Mouse (Mus musculus): Measurements from ENCODE around the gene Dydc2.

DNA sequence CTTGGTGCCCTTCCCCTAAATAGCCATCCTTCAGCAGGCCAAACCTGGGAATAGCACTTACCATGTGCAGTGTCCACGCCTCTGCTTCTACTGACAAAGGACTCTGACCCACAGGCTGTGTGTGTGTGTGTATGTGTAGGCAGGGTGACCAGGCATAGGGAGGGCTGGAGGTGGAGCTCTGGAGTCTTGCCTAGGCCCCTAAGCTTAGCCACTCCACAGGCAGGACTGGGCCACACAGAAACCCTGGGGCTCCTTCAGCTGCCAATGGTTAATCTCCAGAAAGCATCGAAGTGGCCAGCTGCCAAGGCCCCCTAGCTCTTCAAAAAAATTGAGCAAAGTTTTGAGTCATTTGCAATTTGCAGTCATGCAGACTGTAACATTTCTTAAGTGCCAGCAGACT is 60.9 kb downstream of the Dydc2 start:
- TF ChIP-seq CTCF (IDR thresholded peaks at IDR 0.05; ENCODE audit: low read depth, low read length) (no peak), POLR2A (IDR thresholded peaks at IDR 0.05; ENCODE audit: extremely low read depth, insufficient read depth, low read length) (no peak)
